Mouse (Mus musculus) Patski (cell line): ENCODE measurements around the gene Fbxl17. TPM values are rescaled to one million over a fixed set of nuclear protein-coding genes. Genes with fewer than 3 reads are reported as not detected.
A peak's percentile ranks its signal among the peaks of the same experiment; 100 is the strongest.

Experiments used
- ATAC-seq: fragments of 100-300 bp; one replicate; pipeline ENCODE4 v1.8.0; 2021
- CTCF ChIA-PET: fragments of 350-600 bp; sonication (Branson Sonifier 250); formaldehyde crosslinking; loops from one replicate; lab custom pipeline; 2022; ENCODE audit warnings: inconsistent platforms; lab: Charles Lee
- POLR2A ChIA-PET: fragments of 350-600 bp; sonication (Branson Sonifier 250); formaldehyde crosslinking; loops from one replicate; lab custom pipeline; 2022; ENCODE audit warnings: antibody characterized with exemption, inconsistent platforms; lab: Charles Lee
- DNase-seq: peaks from one replicate; pipeline ENCODE4 v3.0.0-alpha.2; 2011; ENCODE audit warnings: low read depth, low spot score
- H3K27me3 ChIP-seq: fragments of 371-371 bp; one replicate; pipeline ENCODE4 v1.5.1; 2021
- CTCF ChIP-seq: fragments of 100-300 bp; IDR thresholded peaks from one replicate; pipeline ENCODE4 v1.5.1; 2021
- in situ Hi-C: fragments of 300-500 bp; cut with MboI; formaldehyde crosslinking; loops from 3 replicates; pipeline ENCODE4 v1.11.1; 2018; ENCODE audit warnings: low pct_unique_long_range_greater_than_20kb, mixed read lengths
- polyA plus RNA-seq: library from polyadenylated mRNA; unstranded; gene quantifications from one replicate; pipeline ENCODE4 v1.2.3, GENCODE M21; 2021

The Fbxl17 gene
- polyA plus RNA-seq, 1 experiment from 2014 or later = 28.7 TPM

DNA sequence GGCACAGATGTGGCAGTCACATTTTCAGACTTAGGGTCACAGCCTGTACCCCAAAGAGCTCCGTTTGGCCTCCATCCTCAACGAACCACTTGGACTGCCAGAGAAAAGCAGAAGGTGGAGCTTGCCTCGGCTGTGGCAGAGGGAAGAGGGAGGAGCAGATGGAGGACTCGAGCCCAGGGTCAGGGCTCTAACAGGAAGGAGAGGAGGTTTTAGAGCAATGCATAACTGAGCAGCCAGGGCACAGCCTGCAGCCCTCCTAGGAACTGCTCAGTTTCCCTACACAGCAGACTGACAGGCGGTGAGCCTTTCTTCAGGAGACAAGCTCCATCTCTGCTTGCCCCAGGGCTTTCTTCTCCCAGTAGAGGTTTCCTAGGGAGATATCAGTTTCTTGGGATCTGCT, 178.5 kb downstream of the Fbxl17 start:
- POLR2A ChIA-PET = no interaction called here
- no peak for ATAC-seq
- DNase-seq = no peak
- no peaks in the 10 kb centered on the region for H3K27me3 ChIP-seq
- in situ Hi-C loops = loop anchor here (5.0 kb wide), 2 partner anchors 91 to 141 kb away; no protein-coding TSS in a partner anchor
- CTCF ChIA-PET = interaction anchor here (1.7 to 5.4 kb wide), 2 partner anchors 93 to 146 kb away, joined by 9 to 25 read pairs; no protein-coding TSS in a partner anchor
- TF ChIP-seq CTCF = no peak

DNA sequence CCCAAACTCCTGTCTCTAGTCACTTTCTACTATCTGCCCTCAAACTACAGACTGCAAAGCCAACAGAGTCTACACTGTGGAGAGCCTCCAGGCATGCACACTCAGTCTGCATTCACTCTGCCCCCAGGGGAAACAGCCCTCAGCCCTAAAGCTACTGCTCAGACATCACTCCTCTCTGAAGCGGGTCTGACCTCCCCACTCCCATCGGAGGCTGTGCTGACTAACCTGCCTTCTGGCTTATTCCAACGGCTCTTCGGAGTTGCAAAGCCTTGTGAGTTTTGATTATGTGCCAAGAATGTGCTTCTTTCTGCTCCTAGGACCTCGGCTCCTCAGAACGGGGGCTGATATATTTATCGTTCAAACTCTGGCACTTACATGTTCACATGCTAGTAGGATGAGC, 182.3 kb downstream of the Fbxl17 start:
- in situ Hi-C loops = no loop called here
- CTCF ChIA-PET = interaction anchor here (1.3 to 1.4 kb wide), 3 partner anchors 10 to 32 kb away, joined by 3 read pairs; no protein-coding TSS in a partner anchor
- DNase-seq = peak; percentile 24
- POLR2A ChIA-PET = no interaction called here
- TF ChIP-seq CTCF = no peak
- ATAC-seq = peak; percentile 76
- no peaks in the 10 kb centered on the region for H3K27me3 ChIP-seq

DNA sequence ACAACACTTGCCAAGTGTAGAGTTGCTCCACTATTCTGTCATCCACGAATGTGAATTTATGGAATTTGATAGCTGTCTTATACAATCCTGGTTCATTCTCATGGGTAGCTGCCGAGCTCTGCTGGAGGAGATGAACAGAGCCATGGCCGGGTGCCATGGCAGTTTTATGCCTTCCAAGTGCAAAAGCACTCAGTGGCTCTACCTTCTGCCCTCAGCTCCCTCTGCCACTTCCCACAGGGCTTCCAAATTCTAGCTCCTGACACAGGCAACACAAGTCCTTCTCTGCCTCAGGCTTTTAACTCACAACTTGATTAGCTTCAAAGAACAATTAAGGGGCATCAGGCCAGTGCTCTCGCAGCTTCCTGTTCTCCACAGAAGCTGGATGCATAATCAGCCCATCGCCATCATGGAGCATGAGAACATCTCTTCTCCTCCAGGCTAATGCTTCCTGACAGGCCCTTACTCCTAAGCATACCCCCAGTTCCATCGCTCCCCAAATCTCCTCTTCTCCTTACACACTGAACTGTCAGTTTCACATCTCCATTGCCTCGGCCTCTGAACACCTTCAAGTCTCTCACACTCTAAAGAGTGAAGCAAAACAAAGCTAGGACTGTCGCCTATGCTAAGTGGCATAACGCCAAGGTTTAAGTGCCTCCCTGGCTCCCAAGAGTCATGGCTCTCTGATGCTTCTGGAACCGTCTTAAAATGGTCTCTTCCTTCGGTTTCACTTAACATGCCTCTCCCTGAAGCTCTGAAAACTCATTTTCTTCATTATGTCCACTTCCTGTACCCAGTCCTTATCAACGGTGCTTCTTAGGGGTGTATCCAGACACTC, 184.0 kb downstream of the Fbxl17 start:
- no peaks in the 10 kb centered on the region for H3K27me3 ChIP-seq
- DNase-seq (no peak), ATAC-seq (no peak)
- in situ Hi-C loops = no loop called here
- POLR2A ChIA-PET = no interaction called here
- CTCF ChIA-PET = interaction anchor here (0.8 to 1.1 kb wide), 2 partner anchors 8 to 153 kb away, joined by 3 to 5 read pairs; no protein-coding TSS in a partner anchor
- TF ChIP-seq CTCF = no peak

DNA sequence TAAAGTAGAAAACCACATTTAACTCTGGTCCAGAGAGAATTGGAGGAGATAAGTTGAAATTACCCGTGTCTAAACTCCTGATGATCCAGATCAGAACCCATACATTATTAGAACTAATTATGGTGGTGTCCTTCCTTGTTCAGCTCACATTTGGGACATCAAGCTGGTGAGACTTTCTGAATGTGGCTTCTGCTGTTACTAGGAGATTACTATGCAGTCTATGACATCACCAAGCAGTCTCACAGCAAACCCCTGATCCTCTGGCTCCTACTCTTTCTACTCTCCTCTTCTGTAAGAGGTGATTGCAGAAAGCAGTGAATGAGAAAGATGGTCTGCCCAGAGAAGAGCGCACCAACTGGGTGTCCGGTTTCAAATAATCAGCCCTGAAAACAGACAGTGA, 187.0 kb downstream of the Fbxl17 start:
- POLR2A ChIA-PET = no interaction called here
- ATAC-seq = no peak
- CTCF ChIA-PET = no interaction called here
- TF ChIP-seq CTCF = no peak
- in situ Hi-C loops = no loop called here
- H3K27me3 ChIP-seq = no peaks in the 10 kb centered on the region
- DNase-seq = no peak

DNA sequence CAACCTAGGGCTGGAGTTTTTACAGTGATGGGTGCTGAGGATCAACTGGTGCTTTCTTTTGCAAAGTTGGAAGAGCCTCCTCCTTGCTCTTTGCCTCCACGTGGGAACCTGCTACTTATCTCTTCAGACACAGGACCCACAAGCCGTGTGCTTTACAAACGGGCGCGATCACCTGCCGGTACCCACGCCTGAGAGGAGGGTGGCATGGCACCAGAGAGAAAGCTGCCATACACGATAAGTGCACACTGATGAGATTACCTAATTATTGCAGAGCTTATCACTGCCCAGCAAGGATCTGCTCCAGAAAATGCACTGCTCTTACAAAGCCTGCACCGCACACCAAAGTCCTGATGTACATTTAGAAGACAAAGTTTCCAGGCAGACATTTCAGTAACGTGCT, 187.5 kb downstream of the Fbxl17 start:
- ChIA-PET POLR2A (no interaction called here), CTCF (no interaction called here)
- no peaks in the 10 kb centered on the region for H3K27me3 ChIP-seq
- no peak for TF ChIP-seq CTCF
- ATAC-seq = no peak
- in situ Hi-C loops = no loop called here
- DNase-seq = no peak

DNA sequence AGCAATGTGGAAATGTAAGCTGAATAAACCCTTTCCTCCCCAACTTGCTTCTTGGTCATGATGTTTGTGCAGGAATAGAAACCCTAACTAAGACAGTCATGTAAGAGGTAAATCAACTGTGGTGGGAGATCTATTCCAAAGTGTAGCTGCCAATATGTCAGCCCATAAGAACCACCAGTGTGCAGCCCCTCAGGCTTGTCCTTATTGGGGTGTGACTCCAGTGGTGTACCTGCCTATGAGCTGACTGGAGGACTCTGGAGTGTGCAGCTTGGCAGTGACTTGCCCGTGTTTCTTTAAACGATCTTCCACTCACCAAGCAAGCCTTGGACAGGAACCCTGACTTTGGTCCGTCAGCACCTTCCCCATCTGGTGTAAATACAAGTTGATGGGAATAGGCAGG, 188.2 kb downstream of the Fbxl17 start:
- ATAC-seq (no peak), DNase-seq (no peak)
- in situ Hi-C loops = no loop called here
- POLR2A ChIA-PET = no interaction called here
- no peaks in the 10 kb centered on the region for H3K27me3 ChIP-seq
- TF ChIP-seq CTCF = no peak
- CTCF ChIA-PET = interaction anchor here (1.1 to 1.3 kb wide), 2 partner anchors 12 to 102 kb away, joined by 3 read pairs; no protein-coding TSS in a partner anchor

GRCm38 (mm10) chr17:63310021-63310420, 189.8 kb downstream of the Fbxl17 start:
- DNase-seq (no peak), ATAC-seq (no peak)
- CTCF ChIA-PET = interaction anchor here (1.3 to 1.9 kb wide), 2 partner anchors 11 to 26 kb away, joined by 4 to 6 read pairs; no protein-coding TSS in a partner anchor
- H3K27me3 ChIP-seq = no peaks in the 10 kb centered on the region
- POLR2A ChIA-PET = no interaction called here
- TF ChIP-seq CTCF = no peak
- in situ Hi-C loops = no loop called here

GRCm38 (mm10) chr17:63303862-63304261, 196.0 kb downstream of the Fbxl17 start:
- ATAC-seq (no peak), DNase-seq (no peak)
- CTCF ChIA-PET = interaction anchor here (1.5 kb wide), 1 partner anchor 19 kb away, joined by 3 read pairs; no protein-coding TSS in a partner anchor
- POLR2A ChIA-PET = no interaction called here
- no peak for TF ChIP-seq CTCF
- no peaks in the 10 kb centered on the region for H3K27me3 ChIP-seq
- in situ Hi-C loops = no loop called here

GRCm38 (mm10) chr17:63301822-63302393, 197.9 kb downstream of the Fbxl17 start:
- ChIA-PET CTCF (no interaction called here), POLR2A (no interaction called here)
- TF ChIP-seq CTCF = no peak
- in situ Hi-C loops = no loop called here
- ATAC-seq (no peak), DNase-seq (no peak)
- H3K27me3 ChIP-seq = no peaks in the 10 kb centered on the region

GRCm38 (mm10) chr17:63295471-63295870, 204.3 kb downstream of the Fbxl17 start:
- ATAC-seq = no peak
- ChIA-PET POLR2A (no interaction called here), CTCF (no interaction called here)
- no peak for TF ChIP-seq CTCF
- in situ Hi-C loops = no loop called here
- H3K27me3 ChIP-seq = no peaks in the 10 kb centered on the region
- DNase-seq = no peak

GRCm38 (mm10) chr17:63294961-63295360, 204.9 kb downstream of the Fbxl17 start:
- in situ Hi-C loops = no loop called here
- ChIA-PET POLR2A (no interaction called here), CTCF (no interaction called here)
- TF ChIP-seq CTCF = no peak
- no peak for ATAC-seq
- DNase-seq = no peak
- H3K27me3 ChIP-seq = no peaks in the 10 kb centered on the region
